Mouse (Mus musculus): ENCODE results near the gene Gm49353. TPM values are rescaled to one million over a fixed set of nuclear protein-coding genes. Genes with fewer than 3 reads are reported as not detected.

The Gm49353 gene
- polyA plus RNA-seq, 1 experiment, result 19.1 TPM

DNA sequence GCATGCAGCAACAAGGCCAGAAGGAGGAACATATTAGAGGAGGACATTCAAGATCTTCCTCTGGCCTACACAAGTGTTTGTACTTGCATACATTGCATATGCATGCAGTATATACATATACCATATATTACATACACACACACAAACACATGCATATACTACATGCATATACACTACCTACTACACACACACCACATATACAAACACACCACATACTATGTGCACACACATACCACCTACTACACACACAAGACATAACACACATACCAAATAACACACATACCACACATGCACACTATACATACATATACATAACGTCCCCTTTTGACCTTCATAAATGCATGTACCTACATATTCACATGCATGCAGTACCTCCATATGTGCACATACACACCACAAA is 1.9 kb downstream of the Gm49353 start:
- no peak for DNase-seq (ENCODE audit: low read depth)
- TF ChIP-seq POLR2A (IDR thresholded peaks at IDR 0.05; ENCODE audit: borderline replicate concordance, extremely low read depth, insufficient read depth, insufficient read length, poor library complexity, severe bottlenecking) (no peak), CTCF (IDR thresholded peaks at IDR 0.05; ENCODE audit: borderline replicate concordance, extremely low read depth, insufficient read depth, insufficient read length) (no peak)

DNA sequence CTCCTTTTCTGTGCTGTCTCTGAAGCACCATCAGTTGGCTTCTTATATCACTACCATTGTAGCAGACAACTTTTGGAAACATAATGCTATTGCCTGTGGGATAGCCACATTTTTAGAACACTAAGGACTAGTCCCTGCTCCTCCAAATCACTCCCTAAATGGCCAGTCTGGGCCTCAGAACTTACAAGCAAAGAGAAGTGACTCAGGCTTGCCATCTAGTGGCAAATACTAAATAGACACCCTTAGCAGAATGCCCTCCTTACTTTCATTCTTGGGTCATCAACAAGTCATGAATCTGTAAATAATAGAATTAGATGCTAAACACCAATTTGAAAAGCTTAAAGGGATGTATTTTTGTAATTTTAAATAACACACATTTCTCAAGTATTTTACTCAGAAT is 8.0 kb downstream of the Gm49353 start:
- TF ChIP-seq POLR2A (IDR thresholded peaks at IDR 0.05; ENCODE audit: borderline replicate concordance, extremely low read depth, insufficient read depth, insufficient read length, poor library complexity, severe bottlenecking), result no peak
- peak; percentile 66; the same call in 1 of the 2 replicates for TF ChIP-seq CTCF (IDR thresholded peaks at IDR 0.05; ENCODE audit: borderline replicate concordance, extremely low read depth, insufficient read depth, insufficient read length)
- DNase-seq (ENCODE audit: low read depth), result peak; percentile 79

DNA sequence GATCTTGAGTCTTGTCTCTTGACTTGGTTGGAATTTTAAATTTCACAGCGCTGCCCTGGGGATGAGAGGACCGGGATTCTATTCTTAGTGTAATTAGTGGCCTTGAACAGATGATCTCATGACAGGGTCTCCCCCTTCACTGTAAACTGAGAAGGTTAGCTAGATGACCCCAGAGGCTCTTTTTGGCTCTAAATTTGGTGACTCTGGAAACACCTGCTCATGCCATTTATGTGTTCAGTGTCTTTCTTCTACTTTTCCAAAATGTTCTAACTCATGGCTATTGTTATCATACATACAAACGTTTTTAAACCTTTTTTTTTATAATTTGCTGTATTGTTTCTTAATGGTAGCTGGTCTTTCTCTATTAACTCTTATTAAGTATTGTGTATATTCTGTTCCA is 10.0 kb downstream of the Gm49353 start:
- TF ChIP-seq POLR2A (IDR thresholded peaks at IDR 0.05; ENCODE audit: borderline replicate concordance, extremely low read depth, insufficient read depth, insufficient read length, poor library complexity, severe bottlenecking), result no peak
- TF ChIP-seq CTCF (IDR thresholded peaks at IDR 0.05; ENCODE audit: borderline replicate concordance, extremely low read depth, insufficient read depth, insufficient read length), result no peak
- DNase-seq (ENCODE audit: low read depth), result no peak

DNA sequence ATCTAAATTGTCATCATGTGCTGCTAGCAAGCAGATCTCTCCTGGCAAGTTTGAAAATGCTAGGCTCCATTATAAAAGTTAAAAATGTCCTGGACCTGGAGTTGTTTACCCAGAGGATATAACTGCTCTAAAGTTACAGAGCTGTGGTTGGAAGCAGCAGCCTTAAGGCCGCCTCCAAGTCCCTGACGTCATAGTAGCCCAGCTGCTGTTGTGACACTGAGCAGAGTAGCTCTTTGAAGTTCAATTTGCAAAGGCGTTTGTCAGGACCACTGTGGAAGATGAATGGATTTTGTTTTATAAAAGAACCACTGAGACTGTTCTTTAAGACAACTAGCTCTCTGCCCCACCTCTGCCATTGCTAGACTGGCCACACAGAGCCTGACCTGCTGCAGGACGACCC is 12.7 kb downstream of the Gm49353 start, which contains the start of gene 9330159F19Rik:
Gene 9330159F19Rik, plus strand, starts transcription at position 154 of the 400 bp plus-strand sequence.
- TF ChIP-seq POLR2A (IDR thresholded peaks at IDR 0.05; ENCODE audit: borderline replicate concordance, extremely low read depth, insufficient read depth, insufficient read length, poor library complexity, severe bottlenecking) (no peak), CTCF (IDR thresholded peaks at IDR 0.05; ENCODE audit: borderline replicate concordance, extremely low read depth, insufficient read depth, insufficient read length) (no peak)
- peak; percentile 86 for DNase-seq (ENCODE audit: low read depth)

DNA sequence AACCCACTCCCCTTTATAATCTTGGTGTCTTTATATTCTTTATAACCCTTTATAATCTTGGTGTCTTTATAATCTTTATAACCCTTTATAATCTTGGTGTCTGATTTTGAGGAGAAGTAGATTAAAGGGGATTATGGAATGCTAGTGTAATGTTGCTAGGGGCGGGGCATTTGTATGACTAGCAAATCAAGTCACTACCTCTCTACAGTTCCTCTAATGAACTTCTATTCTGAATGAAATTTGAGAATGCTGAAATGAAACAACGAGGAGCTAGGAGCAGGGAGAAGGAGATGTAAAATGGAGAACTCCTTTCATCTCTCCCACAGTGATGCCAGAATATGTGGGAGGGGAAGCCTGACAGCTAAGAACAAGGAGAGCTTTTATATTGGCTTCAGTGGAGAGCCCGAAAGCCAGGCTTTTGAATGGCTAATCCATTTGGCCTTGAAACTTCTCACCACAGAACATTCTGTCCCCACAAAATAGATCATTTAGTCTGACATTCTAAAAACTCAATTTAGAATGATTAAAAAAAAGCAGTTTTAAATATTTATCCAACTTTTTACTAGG is 14.9 kb downstream of the Gm49353 start:
- DNase-seq (ENCODE audit: low read depth), result peak; percentile 76
- TF ChIP-seq CTCF (IDR thresholded peaks at IDR 0.05; ENCODE audit: borderline replicate concordance, extremely low read depth, insufficient read depth, insufficient read length) (no peak), POLR2A (IDR thresholded peaks at IDR 0.05; ENCODE audit: borderline replicate concordance, extremely low read depth, insufficient read depth, insufficient read length, poor library complexity, severe bottlenecking) (no peak)

DNA sequence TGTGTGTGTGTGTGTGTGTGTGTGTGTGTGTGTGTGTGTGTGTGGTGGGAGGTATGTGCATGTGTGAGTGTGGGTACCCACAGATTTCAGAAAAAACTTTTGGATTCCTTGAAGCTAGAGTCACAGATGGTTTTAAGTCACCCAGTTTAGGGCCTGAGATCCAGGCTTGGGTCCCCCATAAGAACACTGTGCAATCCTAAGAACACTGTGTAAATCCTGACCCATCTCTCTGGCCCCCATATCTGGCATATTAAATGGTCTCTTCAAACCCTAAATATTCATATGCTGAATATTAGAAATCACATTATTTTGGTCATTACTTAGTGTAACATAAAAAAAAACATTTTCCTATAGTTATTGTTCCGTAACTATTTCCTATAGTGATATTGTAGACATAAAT is 18.2 kb downstream of the Gm49353 start:
- no peak for DNase-seq (ENCODE audit: low read depth)
- TF ChIP-seq POLR2A (IDR thresholded peaks at IDR 0.05; ENCODE audit: borderline replicate concordance, extremely low read depth, insufficient read depth, insufficient read length, poor library complexity, severe bottlenecking) (no peak), CTCF (IDR thresholded peaks at IDR 0.05; ENCODE audit: borderline replicate concordance, extremely low read depth, insufficient read depth, insufficient read length) (no peak)

DNA sequence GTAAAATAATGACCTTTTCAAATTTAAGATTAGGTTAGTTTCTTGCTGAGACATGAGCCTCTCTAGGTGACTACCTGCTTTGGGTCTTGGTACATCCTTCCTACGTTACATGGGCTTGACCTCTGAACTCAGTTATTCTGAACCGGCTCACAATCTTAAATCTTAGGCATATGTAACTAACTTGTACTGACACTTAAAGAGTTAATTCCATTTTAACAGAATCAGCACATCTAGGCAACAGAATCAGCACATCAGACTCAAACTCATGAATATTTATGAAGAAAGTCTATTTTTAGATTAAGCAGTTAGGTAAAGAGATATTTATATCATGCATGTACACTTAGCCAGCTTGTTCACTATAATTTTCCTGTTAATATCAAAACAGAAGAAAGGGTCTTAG is 18.7 kb downstream of the Gm49353 start:
- DNase-seq (ENCODE audit: low read depth), result peak; percentile 66

DNA sequence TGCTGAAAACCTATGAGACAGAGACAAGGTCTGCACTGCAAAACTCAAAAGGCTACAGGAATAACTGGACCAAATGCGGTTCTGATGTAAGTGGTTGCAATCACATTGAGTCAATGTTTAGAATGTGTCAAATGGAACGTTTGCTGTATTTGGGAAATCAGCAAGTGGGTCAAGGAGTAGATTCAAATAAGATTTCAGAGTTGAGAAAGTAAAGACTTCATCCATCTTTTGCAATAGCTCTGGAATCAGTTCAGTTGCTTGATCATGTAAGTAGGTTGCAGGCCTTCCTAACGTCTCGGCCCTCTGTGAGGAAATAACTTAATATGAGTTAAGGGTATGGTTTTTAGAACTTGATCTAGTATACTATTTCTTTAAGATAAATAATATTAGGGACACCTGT is 26.6 kb downstream of the Gm49353 start:
- no peak for TF ChIP-seq CTCF (IDR thresholded peaks at IDR 0.05; ENCODE audit: borderline replicate concordance, extremely low read depth, insufficient read depth, insufficient read length)
- no peak for TF ChIP-seq POLR2A (IDR thresholded peaks at IDR 0.05; ENCODE audit: borderline replicate concordance, extremely low read depth, insufficient read depth, insufficient read length, poor library complexity, severe bottlenecking)
- DNase-seq (ENCODE audit: low read depth), result no peak

More for the DNA sequence above, 18.7 kb downstream of the Gm49353 start:
- no peak for TF ChIP-seq CTCF (IDR thresholded peaks at IDR 0.05; ENCODE audit: borderline replicate concordance, extremely low read depth, insufficient read depth, insufficient read length)
- TF ChIP-seq POLR2A (IDR thresholded peaks at IDR 0.05; ENCODE audit: borderline replicate concordance, extremely low read depth, insufficient read depth, insufficient read length, poor library complexity, severe bottlenecking), result no peak

DNA sequence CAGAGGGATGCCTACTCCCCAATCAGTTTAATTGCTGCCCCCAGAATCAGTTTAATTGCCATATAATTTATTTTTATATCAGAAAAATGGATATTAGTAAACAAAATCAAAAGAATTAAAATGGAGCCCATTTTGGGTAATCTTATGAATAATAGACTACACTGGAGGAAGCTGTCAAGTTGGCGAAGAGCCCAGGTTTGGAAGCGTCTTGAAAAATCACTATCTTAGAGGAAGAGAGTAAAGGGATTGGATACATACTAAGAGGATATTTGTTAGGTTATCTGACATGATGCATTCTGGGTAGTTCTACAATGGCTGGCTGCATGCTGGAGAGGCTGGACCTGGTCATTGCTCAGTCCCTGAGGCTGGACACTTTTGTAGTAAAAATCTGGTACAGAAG is 32.5 kb downstream of the Gm49353 start:
- DNase-seq (ENCODE audit: low read depth), result peak; percentile 61
- TF ChIP-seq POLR2A (IDR thresholded peaks at IDR 0.05; ENCODE audit: borderline replicate concordance, extremely low read depth, insufficient read depth, insufficient read length, poor library complexity, severe bottlenecking) (no peak), CTCF (IDR thresholded peaks at IDR 0.05; ENCODE audit: borderline replicate concordance, extremely low read depth, insufficient read depth, insufficient read length) (no peak)

Other genes with a start within 250 kb of the Gm49353 start
- gene 2310057J18Rik, start 212.7 kb upstream of the Gm49353 start, polyA plus RNA-seq (2012; rRNA removed), result not detected in 2 replicates
- 79.8 and 102 TPM in 2 replicates for gene Soga3, start 55.1 kb upstream of the Gm49353 start, polyA plus RNA-seq (2012; rRNA removed)
- gene 9330159F19Rik, start 12.7 kb downstream of the Gm49353 start, polyA plus RNA-seq (2012; rRNA removed), result 55.9 and 70.9 TPM in 2 replicates
- gene Echdc1, start 114.2 kb downstream of the Gm49353 start, polyA plus RNA-seq (2012; rRNA removed), result 9.4 and 13.5 TPM in 2 replicates
- 80.3 and 93.8 TPM in 2 replicates for gene Rnf146, start 163.5 kb downstream of the Gm49353 start, polyA plus RNA-seq (2012; rRNA removed)